Mouse (Mus musculus): ENCODE results near the gene Nsg2. TPM values are rescaled to one million over a fixed set of nuclear protein-coding genes. Genes with fewer than 3 reads are reported as not detected.

Gene Nsg2
- total RNA-seq, 4 experiments from 2014 or later, result 634 to 689 (median 664) TPM

DNA sequence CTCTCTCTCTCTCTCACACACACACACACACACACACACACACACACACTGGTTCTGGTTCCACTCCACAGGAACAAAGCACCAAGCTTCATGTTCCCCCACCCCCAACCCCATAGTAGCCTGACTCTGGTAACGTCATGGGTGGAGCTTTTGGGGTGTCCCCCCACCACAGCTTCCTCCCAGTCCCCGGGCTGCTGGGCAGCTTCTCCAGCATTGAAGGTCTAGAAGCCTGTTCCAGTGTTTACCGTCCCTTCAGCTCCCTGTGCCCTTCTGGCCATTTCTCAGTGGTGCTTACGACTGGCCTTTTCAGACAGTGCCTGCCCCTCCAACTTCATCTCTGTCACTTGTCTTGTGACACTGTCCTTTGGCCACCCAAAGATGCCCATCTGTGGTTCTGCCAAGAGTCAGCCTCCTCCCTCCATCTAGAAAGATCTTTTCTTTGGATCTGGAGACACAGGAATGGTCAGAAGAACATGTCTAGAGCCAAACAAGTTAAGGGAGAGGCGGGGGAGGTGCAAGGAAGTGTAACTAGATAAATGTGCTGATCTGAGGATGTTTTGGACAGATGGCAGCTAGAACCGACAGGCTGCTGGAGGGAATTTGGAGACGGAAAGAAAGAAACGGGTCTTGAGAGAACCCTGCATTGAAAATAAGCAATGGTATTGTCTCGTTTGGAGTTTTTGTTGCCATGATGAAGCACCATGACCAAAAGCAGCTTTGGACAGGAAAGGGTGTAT, 11.8 kb downstream of the Nsg2 start:
- peak in 1 of 2 experiments; percentile 69 for DNase-seq (ENCODE audit: low spot score in 2 of 2)

DNA sequence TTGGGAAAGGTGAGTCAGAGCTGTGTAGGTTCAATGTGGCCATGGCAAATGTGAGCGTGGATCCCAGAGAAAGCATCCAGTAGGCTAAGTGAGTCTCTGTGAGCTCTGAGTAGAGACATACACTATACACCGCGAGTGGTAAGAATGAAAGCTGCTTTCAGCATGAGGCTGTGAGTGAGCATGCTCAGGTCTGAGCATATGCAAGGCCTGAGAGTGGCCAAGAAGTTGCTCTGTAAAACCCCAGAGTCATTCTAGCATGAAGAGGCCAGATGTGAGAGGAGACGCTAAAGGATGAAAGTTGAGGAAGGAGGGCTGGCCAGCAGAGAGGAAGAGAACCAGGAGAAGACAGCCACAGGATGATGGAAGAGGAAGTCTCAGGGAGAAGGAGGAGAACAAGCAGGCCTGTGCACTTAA, 12.8 kb downstream of the Nsg2 start:
- no peak for DNase-seq (ENCODE audit: low spot score in 2 of 2)

DNA sequence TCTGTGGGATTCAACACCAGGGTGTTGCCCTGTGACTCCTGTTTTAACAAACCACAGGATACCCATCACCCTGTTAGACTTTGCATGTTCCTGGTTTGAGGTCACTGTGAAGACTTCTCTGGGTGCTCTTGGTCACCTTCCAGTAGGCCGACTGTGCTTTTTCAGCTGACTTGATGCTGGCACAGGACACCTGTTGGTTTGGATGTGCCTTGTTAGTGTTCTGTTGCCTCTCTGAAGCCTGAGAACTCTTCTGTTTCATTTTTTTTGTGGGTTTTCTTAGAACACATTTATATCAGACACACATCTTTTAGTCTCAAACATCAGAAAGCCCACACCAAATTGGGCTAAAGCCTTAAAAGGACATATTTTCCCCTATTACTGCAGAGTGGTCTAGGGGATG, 13.3 kb downstream of the Nsg2 start:
- DNase-seq (ENCODE audit: low spot score in 2 of 2), result no peak

DNA sequence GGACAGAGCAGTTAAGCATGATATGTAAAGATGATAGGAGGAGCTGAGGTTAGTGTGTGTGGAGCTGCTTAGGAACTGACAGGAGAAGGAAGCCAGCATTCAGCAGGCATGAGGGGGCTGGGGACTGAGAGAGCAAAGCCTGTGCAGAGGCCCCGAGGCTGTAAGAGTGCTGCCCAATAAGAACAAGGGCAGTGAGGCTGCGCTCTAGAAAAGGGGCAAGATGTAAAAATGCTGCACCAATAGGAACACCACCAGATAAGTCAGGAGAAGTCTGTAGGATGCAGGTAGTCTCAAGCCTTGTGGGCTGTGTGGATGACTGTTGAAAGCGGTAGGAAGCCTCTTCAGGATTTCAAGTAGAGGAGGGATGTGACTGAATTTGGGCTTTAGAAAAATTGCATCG, 17.9 kb downstream of the Nsg2 start:
- DNase-seq (ENCODE audit: low spot score in 2 of 2), result peak in 1 of 2 experiments; percentile 44

DNA sequence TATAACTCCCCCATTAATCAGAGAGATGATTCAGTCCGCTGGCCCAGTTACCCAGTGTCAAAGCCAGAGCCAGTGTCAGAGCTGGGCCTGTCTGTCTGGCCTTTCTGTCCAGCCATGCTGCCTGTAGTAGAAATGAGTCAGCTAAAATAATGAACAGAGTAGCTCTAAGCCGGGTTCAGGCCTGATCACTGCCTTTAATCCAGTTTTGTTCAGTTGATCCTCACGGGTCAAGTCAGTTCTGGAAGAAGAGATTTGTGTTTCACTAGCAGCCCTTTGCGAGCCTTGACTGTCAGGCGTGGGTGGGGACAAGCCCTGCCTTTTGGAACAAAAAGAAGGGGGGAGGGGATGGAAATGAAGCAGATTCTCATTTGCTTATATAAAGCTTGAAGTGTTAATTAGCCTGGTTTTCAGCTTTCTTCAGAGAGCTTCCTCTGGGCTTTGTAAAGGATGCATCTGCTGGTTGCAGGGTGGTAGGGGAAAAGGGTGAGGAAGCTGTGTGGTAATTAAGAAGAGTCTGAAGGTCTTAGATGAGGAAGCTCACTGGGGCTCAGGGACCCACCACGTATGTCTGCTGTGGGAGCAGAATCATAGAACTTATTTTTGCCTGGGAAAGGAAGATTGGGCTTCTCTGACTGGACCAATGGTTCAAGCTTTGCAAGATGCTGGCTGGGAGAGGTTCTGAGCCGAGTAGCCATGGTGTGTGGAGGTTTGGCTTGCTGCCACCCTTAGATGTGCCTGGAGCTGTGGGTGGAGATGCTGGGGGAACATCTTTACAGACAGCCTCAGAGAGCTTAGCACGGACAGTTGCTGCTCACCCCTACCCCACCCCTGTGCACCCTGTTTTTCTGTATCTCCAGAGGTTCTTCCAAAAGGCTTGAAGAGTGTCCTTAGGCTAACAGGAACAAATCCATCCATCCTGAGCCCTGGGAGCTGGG, 20.0 kb downstream of the Nsg2 start:
- peak in 1 of 2 experiments; percentile 61 for DNase-seq (ENCODE audit: low spot score in 2 of 2)

DNA sequence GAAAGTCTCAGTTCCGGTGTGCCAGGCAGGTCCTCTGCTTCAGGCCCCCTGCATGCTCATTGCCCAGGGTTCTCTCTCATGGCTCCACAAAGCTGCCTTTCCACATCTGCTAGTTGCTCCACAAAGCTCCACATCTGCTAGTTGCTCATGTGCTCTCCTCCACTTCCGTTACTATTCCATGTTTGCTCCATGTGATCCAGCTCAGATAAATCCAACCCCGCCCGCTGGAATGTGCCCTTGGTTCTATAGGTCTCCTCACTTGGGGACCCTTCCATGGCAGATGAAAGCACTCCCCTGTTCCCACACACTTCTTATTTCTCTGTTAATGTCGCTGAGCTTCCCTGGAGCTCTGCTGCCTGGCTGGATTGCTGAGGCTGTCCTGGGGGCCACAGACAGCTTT, 26.4 kb downstream of the Nsg2 start:
- DNase-seq (ENCODE audit: low spot score in 2 of 2), result no peak

DNA sequence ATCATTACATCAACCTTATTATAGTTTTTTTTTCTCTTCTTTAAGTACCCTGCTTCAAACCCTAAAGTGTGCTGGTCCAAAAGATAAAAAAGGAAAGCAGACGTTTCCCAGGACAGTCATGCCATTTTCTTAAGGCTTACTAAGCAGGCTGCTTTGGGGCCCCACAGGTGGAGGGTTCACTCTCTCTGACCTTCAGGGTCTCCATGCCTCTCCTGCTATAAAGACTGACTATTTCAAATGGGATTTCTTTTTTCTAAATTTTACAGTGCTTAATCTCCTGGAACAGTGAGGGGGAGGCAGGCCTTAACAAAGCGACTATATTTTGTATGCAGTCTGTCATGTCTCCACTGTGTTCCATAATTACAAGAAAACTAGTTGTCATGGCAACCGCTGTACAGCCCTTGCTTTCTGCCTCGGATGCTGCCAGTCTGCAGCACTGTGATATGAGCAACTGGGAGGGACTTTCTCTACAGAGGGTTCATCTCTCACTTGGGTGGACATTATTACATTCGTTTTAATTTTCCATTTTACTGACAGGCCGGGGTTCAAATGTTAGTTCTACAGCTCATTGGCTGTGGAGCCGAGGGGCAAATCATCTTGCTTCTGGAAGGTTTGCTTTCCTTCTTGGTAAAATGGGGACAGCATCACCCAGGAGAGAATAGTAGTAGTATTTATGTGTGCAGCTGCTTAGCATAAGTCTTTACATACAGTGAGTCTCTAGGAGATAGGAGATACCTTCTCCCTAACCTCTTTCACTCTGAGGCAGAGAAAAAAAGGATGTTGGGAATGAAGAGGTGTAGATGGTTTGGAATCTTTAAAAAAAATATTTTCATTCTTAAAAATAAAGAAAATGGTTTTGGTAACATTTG, 27.4 kb downstream of the Nsg2 start:
- peak in 1 of 2 experiments; percentile 78 for DNase-seq (ENCODE audit: low spot score in 2 of 2)

DNA sequence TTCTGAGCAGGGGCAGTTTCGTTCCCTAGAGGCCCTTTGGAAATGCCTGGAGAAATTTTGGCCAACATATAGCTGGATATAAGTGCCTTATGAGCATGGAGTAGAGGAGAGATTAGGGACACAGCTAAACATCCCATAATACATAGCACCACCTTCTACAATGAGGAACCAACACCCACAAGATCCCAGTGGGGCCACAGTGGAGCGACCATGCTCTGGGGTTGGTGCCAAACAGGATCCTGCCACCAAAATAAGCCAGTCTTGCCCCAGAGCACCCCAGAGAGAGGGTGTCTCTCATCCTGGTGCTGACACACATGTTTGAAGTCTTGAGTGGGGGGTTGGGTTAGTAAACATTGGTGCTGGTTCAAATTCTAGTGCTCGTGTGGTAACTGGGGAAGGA, 28.3 kb downstream of the Nsg2 start:
- no peak for DNase-seq (ENCODE audit: low spot score in 2 of 2)

DNA sequence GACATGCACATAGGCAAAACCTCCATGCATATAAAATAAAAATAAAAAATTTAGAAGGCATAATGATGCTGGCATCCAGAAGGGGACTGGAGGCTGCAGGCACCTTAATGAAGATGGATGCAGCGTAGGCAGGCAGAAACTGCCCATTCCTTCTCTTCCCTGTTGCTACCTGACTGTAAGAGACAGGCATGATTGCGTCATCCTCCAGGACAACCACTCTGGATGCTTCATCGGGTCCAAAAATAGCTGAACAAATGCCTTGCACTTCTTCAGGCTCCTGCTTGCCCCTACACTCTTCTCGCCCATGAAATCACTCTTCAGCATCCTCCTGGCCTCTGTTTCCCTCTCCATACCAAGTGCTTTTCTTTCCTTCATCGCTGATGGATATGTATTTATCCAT, 29.1 kb downstream of the Nsg2 start:
- DNase-seq (ENCODE audit: low spot score in 2 of 2), result no peak

DNA sequence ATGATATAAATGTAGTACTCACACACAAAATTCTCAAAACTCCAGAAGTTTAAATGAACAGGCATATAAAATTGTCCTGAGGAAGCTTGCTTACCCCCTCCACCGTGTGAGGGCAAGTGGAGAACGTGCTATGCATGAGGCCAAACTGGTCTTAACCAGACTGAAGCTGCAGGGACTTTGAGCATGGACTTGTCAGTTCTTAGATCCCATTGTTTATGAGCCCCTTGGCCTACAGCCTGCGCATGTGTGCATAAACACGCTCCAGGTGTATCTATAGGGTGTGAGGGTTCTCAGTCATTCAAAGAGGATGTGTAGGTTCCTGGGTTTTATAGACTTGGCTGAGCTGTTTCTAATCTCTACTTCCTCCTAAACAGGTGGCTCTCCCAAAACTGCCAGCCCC, 31.1 kb downstream of the Nsg2 start:
- no peak for DNase-seq (ENCODE audit: low spot score in 2 of 2)

DNA sequence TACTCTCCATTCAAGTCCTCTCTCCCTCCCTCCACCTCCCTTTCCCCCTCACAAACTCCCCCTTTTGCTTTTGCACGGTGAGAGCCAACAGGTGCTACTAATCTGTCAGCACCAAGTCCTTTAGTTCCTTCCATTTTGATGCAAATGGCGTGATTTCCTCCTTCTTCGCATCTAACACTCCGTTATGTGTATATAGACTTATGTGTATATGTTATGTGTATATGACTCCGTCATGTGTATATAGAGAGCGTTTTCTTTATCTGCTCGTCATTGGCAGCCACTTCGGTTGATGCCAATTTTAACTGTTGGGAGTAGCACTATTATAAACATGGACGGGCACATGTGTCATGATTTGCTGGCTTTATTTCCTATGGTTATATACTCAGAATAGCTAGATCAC, 31.8 kb downstream of the Nsg2 start:
- DNase-seq (ENCODE audit: low spot score in 2 of 2), result no peak

DNA sequence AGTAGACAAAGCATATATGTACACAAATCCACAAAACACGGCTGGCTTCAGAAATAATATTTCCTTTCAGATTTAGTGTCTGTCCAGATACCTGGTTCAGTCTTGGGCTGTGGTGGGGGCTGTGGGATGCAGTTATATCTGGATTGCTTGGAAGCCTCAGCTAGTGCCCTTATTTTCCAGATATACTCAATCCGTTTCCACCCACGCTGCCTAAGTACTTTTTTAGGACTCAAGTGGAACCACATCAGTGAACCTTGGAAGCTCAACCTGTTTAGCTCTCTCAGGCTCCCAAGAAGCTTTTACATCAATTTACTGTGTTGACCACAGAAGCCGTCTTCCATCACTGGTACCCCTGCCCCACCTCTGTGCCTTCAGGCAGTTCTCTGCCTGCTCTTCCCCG, 35.6 kb downstream of the Nsg2 start:
- DNase-seq (ENCODE audit: low spot score in 2 of 2), result no peak

DNA sequence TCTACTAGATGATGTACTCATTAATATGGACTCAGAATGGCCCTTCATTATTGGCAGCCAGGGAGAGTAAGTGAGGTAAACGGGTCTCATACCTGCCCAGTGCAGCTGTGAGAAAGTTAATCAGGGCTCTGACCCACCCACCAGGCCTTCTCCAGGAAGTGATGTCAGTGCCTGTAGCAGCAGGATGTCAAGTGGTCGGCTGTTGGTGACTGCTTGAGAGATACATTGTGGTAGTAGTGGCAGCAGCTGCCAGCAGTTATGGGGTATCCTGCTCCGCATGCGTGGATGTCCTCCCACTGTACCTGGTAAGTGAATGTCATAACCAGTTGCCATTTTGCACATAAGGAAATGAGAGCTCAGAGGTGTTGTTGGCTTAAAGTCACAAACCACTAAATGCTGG, 39.4 kb downstream of the Nsg2 start:
- no peak for DNase-seq (ENCODE audit: low spot score in 2 of 2)

DNA sequence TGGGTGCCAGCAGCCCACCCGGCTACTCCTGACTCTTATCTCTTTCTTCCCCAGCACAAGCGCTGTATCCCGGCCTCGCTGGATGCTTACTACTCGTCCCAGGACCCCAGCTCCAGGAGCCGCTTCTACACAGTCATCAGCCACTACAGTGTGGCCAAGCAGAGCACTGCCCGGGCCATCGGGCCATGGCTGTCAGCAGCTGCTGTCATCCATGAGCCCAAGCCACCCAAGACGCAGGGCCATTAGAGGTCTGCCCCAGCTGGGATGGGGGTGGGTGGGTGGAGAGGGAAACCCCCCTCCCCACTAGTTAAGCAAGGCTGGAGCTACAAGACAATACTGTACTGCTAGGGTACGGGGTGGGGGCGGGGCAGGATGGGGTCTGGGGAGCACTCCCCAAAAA, 57.1 kb downstream of the Nsg2 start:
- no peak for DNase-seq (ENCODE audit: low spot score in 2 of 2)

DNA sequence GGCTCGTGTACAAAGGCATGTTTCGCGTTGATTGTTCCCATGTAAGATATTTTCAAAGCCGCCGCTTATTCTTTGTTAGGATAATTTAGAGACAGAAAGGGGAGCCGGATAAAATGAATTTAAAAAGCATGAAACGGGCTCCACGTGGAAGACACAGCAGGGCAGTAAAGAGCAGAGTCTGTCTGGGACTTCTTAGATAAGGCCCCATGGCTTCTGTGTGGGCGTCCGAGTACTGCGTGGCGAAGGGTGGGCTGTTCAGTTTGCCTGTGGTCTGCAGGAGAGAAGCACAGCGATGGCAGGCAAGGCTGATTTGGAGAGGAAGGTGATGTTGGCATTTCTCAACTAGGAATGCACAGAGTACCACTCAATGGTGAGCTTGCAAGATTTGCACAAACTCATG, 57.6 kb downstream of the Nsg2 start:
- DNase-seq (ENCODE audit: low spot score in 2 of 2), result no peak

DNA sequence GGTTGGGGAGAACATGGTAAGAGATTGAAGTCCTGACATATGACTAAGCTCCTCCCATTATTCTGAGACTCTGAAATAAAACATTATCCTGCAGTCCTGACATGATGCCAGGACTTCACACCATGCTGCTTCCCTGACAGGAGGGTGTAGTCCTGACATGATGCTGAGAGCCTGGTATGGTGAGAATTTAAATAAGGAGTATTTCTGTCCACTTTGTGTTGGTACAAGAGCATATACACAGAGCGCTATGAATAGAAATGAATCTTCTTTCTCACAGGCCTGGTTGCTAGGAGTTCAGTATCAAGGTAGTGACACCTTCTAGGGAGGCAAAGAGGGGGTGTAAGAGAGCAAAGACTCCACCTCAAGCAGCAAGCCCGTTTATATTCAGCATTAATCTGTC, 60.8 kb downstream of the Nsg2 start:
- no peak for DNase-seq (ENCODE audit: low spot score in 2 of 2)

DNA sequence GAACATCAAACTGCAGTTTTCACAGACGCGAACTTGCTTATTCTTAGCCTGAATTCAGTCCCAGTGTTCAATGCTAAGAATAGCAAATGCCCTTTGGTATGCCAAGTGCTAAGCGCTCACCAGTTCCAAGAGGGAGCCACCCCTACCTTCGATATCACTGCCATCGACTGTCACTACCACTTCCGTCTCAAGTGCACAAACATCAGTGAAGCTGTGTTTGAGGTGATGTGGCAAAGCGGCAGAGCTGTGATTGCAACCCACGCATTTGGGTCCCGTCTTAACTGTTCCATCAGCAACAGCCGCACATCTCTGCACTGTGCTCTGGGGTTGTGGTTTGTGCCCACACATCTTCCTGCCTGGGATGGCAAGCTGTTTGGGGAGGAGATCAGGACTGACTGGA, 61.6 kb downstream of the Nsg2 start:
- DNase-seq (ENCODE audit: low spot score in 2 of 2), result peak; percentile 51 to 77

DNA sequence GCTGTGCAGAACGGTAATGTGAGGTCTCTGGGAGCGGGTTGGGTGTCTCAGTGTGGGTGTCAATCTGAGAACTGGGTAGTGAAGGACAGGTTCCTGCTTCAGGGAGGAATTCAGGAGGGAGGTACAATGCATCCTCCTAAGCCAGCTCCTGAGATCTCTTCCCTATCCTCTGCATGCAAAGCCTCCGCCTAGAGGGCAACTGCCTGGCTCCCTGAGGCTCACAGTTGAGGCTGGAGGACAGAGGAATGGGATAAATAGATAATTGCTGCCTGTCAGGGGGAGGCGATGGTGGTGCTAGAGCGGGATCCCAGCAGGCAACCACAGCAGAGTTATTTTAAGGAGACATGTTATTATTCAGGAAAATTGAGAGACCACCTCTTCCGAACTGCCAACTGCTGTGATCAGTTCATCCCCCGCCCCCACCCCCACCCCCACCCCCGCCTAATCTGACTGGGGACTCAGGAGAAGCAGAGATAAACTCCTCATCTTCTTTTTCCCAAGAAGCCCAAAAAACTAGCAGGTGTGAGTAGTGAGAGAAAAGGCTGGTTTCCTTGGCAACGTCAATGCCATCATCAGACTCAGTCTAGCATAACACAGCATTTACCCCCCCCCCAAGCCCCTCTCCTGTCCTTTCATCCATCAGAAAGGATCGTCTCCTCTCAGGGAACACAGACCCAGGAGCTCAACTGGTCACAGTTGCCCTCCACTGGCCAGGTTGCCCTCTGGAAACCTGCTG, 63.7 kb downstream of the Nsg2 start:
- DNase-seq (ENCODE audit: low spot score in 2 of 2), result no peak

DNA sequence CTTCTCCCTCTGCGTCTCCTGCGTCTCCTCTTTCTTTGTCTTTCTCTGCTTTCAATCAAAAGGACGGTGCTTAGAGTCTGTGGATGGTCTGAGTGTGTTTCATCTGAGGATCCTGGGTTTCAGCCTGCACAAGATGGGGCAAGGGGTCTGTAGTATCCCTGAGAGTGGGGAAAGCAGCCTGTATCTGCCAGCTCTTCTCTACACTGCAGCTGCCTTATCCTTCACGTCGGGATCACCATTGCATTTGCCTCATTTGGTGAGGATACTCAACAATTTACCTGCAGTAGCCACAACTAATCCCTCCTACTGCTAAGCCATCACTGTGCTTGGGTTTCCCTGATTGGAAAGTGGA, 64.2 kb downstream of the Nsg2 start:
- no peak for DNase-seq (ENCODE audit: low spot score in 2 of 2)

DNA sequence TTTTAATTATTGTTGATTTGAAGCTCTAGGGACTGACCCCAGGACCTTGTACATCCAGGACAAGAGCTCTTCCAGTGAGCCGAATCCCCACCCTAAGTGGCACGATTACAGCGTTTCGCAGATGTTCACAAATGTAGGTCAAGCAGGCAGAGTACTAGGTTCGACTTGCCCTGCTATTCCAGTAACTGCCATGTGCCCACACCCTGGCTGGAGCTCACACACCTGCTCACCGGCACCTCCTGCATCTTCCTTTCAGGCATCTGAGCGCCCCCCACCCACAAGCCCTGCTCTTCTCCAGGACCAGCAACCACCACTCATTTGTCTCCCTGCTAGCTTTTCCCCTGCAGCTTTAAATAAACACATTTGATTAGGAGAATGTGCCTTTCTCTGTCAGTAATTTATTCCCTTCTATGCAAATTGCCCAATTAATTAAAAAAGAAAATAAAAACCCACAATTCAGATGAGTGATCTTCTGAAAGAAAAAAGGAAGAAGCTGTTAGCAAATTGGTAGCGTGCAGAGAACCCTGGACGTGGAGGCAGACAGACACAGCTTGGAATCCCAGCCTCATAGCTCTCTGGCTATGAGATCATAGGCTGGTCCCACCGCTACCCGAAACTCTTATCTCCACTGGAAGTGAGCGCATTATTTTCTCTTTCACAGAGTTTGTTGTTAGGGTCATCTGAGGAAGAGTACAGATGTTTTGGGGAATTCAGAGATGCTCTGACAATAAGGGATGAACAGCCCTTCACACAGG, 68.7 kb downstream of the Nsg2 start:
- no peak for DNase-seq (ENCODE audit: low spot score in 2 of 2)
